ENCODE assay signal across 8 mouse cellular contexts in the genomic region with DNA sequence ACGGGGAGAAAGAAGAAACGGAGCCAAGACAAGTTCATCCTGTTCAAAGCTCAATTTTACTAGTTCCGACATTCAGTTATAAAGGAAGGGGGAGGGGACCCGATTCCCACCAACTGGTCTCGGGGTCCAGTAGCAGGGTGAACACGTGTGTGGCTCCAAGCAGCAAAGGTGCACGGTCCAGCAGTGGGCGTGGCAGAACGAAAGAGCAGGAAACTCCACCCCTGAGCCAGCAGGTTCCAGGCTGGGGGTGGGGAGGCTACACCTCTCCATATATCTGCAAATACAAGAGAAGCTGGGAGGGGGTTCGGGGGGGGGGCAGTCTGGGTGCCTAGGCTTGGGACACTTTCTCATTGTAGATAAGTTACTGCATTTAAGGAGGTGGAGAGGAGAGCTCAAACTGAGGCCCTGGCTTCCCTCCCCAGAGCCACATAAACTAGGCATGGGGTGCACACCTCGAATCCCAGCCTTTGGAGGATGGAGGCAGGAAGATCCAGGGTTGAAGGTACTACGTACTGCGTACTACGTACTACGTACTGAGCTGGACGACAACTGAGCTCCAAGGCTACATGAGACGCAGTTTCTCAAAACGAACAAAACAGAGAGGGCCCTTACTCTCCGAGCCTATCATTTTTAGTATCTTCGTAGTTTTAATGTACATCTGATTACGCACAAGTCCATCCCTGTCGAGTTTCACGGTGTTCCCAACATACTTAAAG. TPM values are rescaled to one million over a fixed set of nuclear protein-coding genes. Genes with fewer than 3 reads are reported as not detected.
DNase-seq lines count a peak whose midpoint lies in the region; ATAC-seq lines count a peak whose summit lies in the region.

No protein-coding gene starts in this region.

- H3K9me3 ChIP-seq in hindbrain, embryonic 10.5 days: no peaks in the 10 kb centered on the region
- H3K9me3 ChIP-seq in limb, embryonic 11.5 days (ENCODE audit: control insufficient read depth, low read length): no peaks in the 10 kb centered on the region
- H3K9me3 ChIP-seq in stomach, embryonic 14.5 days (ENCODE audit: control insufficient read depth, low read depth, low read length): no peaks in the 10 kb centered on the region

- peaks cover 59% of the 10 kb centered on the region for H3K27me3 ChIP-seq in hindbrain, embryonic 10.5 days (ENCODE audit: insufficient read depth, poor library complexity, severe bottlenecking)
- H3K27me3 ChIP-seq in limb, embryonic 11.5 days (ENCODE audit: control insufficient read depth, insufficient read depth, low read length): peaks cover 10% of the 10 kb centered on the region; the same call in 1 of the 2 replicates
- no peaks in the 10 kb centered on the region for H3K27me3 ChIP-seq in stomach, embryonic 14.5 days (ENCODE audit: control insufficient read depth, insufficient read depth, low read length)

- H3K36me3 ChIP-seq in hindbrain, embryonic 10.5 days: no peaks in the 10 kb centered on the region
- no peaks in the 10 kb centered on the region for H3K36me3 ChIP-seq in limb, embryonic 11.5 days (ENCODE audit: control insufficient read depth, insufficient read depth, low read length)
- H3K36me3 ChIP-seq in stomach, embryonic 14.5 days (ENCODE audit: control insufficient read depth, insufficient read depth, low read length): no peaks in the 10 kb centered on the region

- H3K4me2 ChIP-seq in limb, embryonic 11.5 days (ENCODE audit: low read depth, severe bottlenecking): peak overlapping the region; percentile 51
- H3K4me2 ChIP-seq in stomach, embryonic 14.5 days (replicated peaks; ENCODE audit: low read depth, low read length): peak overlapping the region; percentile 40

- H3K9ac ChIP-seq in limb, embryonic 11.5 days (ENCODE audit: low read length): no peak overlapping the region
- no peak overlapping the region for H3K9ac ChIP-seq in stomach, embryonic 14.5 days (replicated peaks; ENCODE audit: low read depth, low read length)

- ATAC-seq in limb, embryonic 11.5 days (ENCODE audit: insufficient number of reproducible peaks, low FRiP score, low TSS enrichment, low read depth): no peak
- ATAC-seq in stomach, embryonic 14.5 days (ENCODE audit: insufficient number of reproducible peaks, insufficient read depth, low FRiP score, low read depth): no peak

- peak overlapping the region; percentile 41 for H3K4me3 ChIP-seq in hindbrain, embryonic 10.5 days
- 0 out of 2 replicates have a peak overlapping the region, but pooled peaks have one; percentile 8 for H3K4me3 ChIP-seq in limb, embryonic 11.5 days (ENCODE audit: low read depth, low read length)
- H3K4me3 ChIP-seq in stomach, embryonic 14.5 days (ENCODE audit: low read depth, low read length): no peak overlapping the region

- no peak overlapping the region for H3K27ac ChIP-seq in hindbrain, embryonic 10.5 days
- H3K27ac ChIP-seq in limb, embryonic 11.5 days (replicated peaks; ENCODE audit: low read depth, low read length): no peak overlapping the region
- no peak overlapping the region for H3K27ac ChIP-seq in stomach, embryonic 14.5 days (ENCODE audit: low read length)

- 5% methylated on average over 23 of the region's 23 CpGs for WGBS in hindbrain, embryonic 10.5 days
- WGBS in limb, embryonic 11.5 days: 4% methylated on average over 23 of the region's 23 CpGs
- 5% methylated on average over 23 of the region's 23 CpGs for WGBS in stomach, embryonic 14.5 days

- peaks cover 22% of the 10 kb centered on the region for H3K4me1 ChIP-seq in hindbrain, embryonic 10.5 days (replicated peaks)
- peaks cover 6% of the 10 kb centered on the region; the same call in 1 of the 2 replicates for H3K4me1 ChIP-seq in limb, embryonic 11.5 days (ENCODE audit: control insufficient read depth, insufficient read depth, low read length)
- H3K4me1 ChIP-seq in stomach, embryonic 14.5 days (ENCODE audit: control insufficient read depth, insufficient read depth, low read length): no peaks in the 10 kb centered on the region

- peak; percentile 30 for DNase-seq in lung, postnatal 36 days
- no peak for DNase-seq in lung, postnatal 25 days (ENCODE audit: low spot score)
- DNase-seq in hindbrain, embryonic 10.5 days (ENCODE audit: low spot score): no peak
- peak; percentile 34 for DNase-seq in limb, embryonic 11.5 days (ENCODE audit: low spot score)
- DNase-seq in cerebellum, postnatal 25 days: no peak
- DNase-seq in frontal cortex, postnatal 14 days (ENCODE audit: low spot score in 2 of 2): no peak
- DNase-seq in cerebellum, adult 9-11 months: no peak

RNA-seq across cellular contexts. Expression of a gene that starts 12.8 kb away (rescaled TPM):
- 6.3 and 12.8 TPM in 2 replicates for polyA plus RNA-seq in hindbrain, embryonic 10.5 days (2016; fragmentation: Nextera tagmentation; extraction: Ambion mirVana)
- polyA plus RNA-seq in limb, embryonic 11.5 days (2014; fragmentation: Nextera tagmentation; extraction: Ambion mirVana): 0.62 and 0.99 TPM in 2 replicates
- 1.2 and 1.3 TPM in 2 replicates for polyA plus RNA-seq in stomach, embryonic 14.5 days (2014; fragmentation: Nextera tagmentation; extraction: Ambion mirVana)

RNA-seq across cellular contexts. Expression of a gene that starts 53.0 kb away (rescaled TPM):
- polyA plus RNA-seq in hindbrain, embryonic 10.5 days (2016; fragmentation: Nextera tagmentation; extraction: Ambion mirVana): 818 and 839 TPM in 2 replicates
- polyA plus RNA-seq in limb, embryonic 11.5 days (2014; fragmentation: Nextera tagmentation; extraction: Ambion mirVana): 1,044 and 1,058 TPM in 2 replicates
- 821 and 918 TPM in 2 replicates for polyA plus RNA-seq in stomach, embryonic 14.5 days (2014; fragmentation: Nextera tagmentation; extraction: Ambion mirVana)

RNA-seq across cellular contexts. Expression of a gene that starts 53.7 kb away (rescaled TPM):
- 25.6 and 27.5 TPM in 2 replicates for polyA plus RNA-seq in hindbrain, embryonic 10.5 days (2016; fragmentation: Nextera tagmentation; extraction: Ambion mirVana)
- polyA plus RNA-seq in limb, embryonic 11.5 days (2014; fragmentation: Nextera tagmentation; extraction: Ambion mirVana): 28.0 and 31.5 TPM in 2 replicates
- 38.7 and 40.8 TPM in 2 replicates for polyA plus RNA-seq in stomach, embryonic 14.5 days (2014; fragmentation: Nextera tagmentation; extraction: Ambion mirVana)

Comparison
In these comparisons a context has a peak if more than half of its experiments do, and no peak if none do; other contexts are left out.
1. DNase-seq: peak in lung, postnatal 36 days (single experiment) and limb, embryonic 11.5 days (single experiment); none in lung, postnatal 25 days (single experiment), hindbrain, embryonic 10.5 days (single experiment), cerebellum, postnatal 25 days (0 of 2), frontal cortex, postnatal 14 days (0 of 2) and cerebellum, adult 9-11 months (single experiment).